Mouse (Mus musculus): ENCODE results near the gene Dazap1.

- no peak for TF ChIP-seq CTCF (IDR thresholded peaks at IDR 0.05; ENCODE audit: low read depth)
- TF ChIP-seq EP300 (IDR thresholded peaks at IDR 0.05; ENCODE audit: low read depth), result no peak
These were observed 39.4 kb downstream of the Dazap1 start for GRCm38 (mm10) chr10:80300672-80301181.
